8 mouse cellular contexts compared by ENCODE assay signal in the genomic region with DNA sequence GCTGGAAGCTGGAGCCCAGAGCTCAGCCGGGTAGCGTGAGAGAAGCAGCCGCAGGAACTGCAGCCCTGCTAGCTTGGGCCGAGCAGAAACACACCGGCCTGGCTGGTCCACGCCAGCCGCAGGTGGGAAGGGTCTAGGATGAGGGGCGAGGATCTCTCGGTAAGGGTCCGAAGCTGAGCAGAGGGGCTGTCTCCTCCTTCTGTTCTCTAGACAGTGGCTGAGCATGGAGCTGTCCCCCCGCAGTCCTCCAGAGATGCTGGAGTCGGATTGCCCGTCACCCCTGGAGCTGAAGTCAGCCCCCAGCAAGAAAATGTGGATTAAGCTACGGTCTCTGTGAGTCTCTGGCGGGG. TPM values are rescaled to one million over a fixed set of nuclear protein-coding genes. Genes with fewer than 3 reads are reported as not detected.
A peak's percentile ranks its signal among the peaks of the same experiment; 100 is the strongest.
DNase-seq lines count a peak whose midpoint lies in the region; ATAC-seq and TF ChIP-seq lines count a peak whose summit lies in the region.

No protein-coding gene starts in this region.

- no peaks in the 10 kb centered on the region for H3K9me3 ChIP-seq in embryonic facial prominence, embryonic 15.5 days (replicated peaks)
- H3K9me3 ChIP-seq in intestine, embryonic 14.5 days (ENCODE audit: control insufficient read depth, low read length): no peaks in the 10 kb centered on the region
- no peaks in the 10 kb centered on the region for H3K9me3 ChIP-seq in neural tube, embryonic 12.5 days

- peak overlapping the region; percentile 96 for H3K4me2 ChIP-seq in embryonic facial prominence, embryonic 15.5 days (replicated peaks)
- peak overlapping the region; percentile 95 for H3K4me2 ChIP-seq in intestine, embryonic 14.5 days (ENCODE audit: low read length)
- peak overlapping the region; percentile 96 for H3K4me2 ChIP-seq in neural tube, embryonic 12.5 days (replicated peaks)

- no peak for TF ChIP-seq CTCF in left cerebral cortex, adult 2 months (IDR thresholded peaks at IDR 0.05)

- peaks cover 20% of the 10 kb centered on the region; the same call in 1 of the 2 replicates for H3K4me1 ChIP-seq in embryonic facial prominence, embryonic 15.5 days
- H3K4me1 ChIP-seq in intestine, embryonic 14.5 days (replicated peaks; ENCODE audit: control insufficient read depth, insufficient read depth, low read length): 0 out of 2 replicates have a peak, but pooled peaks cover 2% of the 10 kb centered on the region
- H3K4me1 ChIP-seq in neural tube, embryonic 12.5 days: peaks cover 28% of the 10 kb centered on the region

- H3K27me3 ChIP-seq in embryonic facial prominence, embryonic 15.5 days: peaks cover 22% of the 10 kb centered on the region
- H3K27me3 ChIP-seq in intestine, embryonic 14.5 days (replicated peaks; ENCODE audit: control insufficient read depth, insufficient read depth, low read length): peaks cover 31% of the 10 kb centered on the region
- H3K27me3 ChIP-seq in neural tube, embryonic 12.5 days (replicated peaks): peaks cover 4% of the 10 kb centered on the region

- H3K9ac ChIP-seq in embryonic facial prominence, embryonic 15.5 days: peak overlapping the region; percentile 44
- peak overlapping the region; percentile 53 for H3K9ac ChIP-seq in intestine, embryonic 14.5 days (ENCODE audit: low read length)
- peak overlapping the region; percentile 78 for H3K9ac ChIP-seq in neural tube, embryonic 12.5 days

- DNase-seq in left cerebral cortex, adult 2 months (ENCODE audit: extremely low spot score in 1 of 2, low spot score in 2 of 2): no peak
- DNase-seq in left cerebral cortex, postnatal 25 days (ENCODE audit: low spot score in 2 of 2): no peak
- DNase-seq in intestine, embryonic 14.5 days (ENCODE audit: low spot score): no peak
- no peak for DNase-seq in spleen, postnatal 4 days (ENCODE audit: low spot score in 2 of 2)
- DNase-seq in retina, embryonic 14.5 days (ENCODE audit: low spot score): no peak
- DNase-seq in testis, postnatal 14 days (ENCODE audit: low spot score): no peak

- H3K27ac ChIP-seq in left cerebral cortex, adult 2 months: peak overlapping the region; percentile 91
- H3K27ac ChIP-seq in embryonic facial prominence, embryonic 15.5 days (replicated peaks): 0 out of 2 replicates have a peak overlapping the region, but pooled peaks have one; percentile 22
- H3K27ac ChIP-seq in intestine, embryonic 14.5 days (ENCODE audit: low read depth): no peak overlapping the region
- peak overlapping the region; percentile 59 for H3K27ac ChIP-seq in neural tube, embryonic 12.5 days

- intact Hi-C loops in left cerebral cortex, adult 2 months (cut with DNase I): loop anchor here (2.0 kb wide), 1 partner anchor 34 kb away; no protein-coding TSS in a partner anchor
- intact Hi-C loops in left cerebral cortex, postnatal 25 days (cut with DNase I): no loop called here

- WGBS in embryonic facial prominence, embryonic 15.5 days: 1% methylated on average over 13 of the region's 15 CpGs
- WGBS in intestine, embryonic 14.5 days: 0% methylated on average over 15 of the region's 15 CpGs
- WGBS in neural tube, embryonic 12.5 days: 1% methylated on average over 15 of the region's 15 CpGs

- peak; percentile 35; the same call in 1 of the 2 replicates for ATAC-seq in embryonic facial prominence, embryonic 15.5 days (ENCODE audit: insufficient number of reproducible peaks, low FRiP score, low TSS enrichment, low read depth)
- peak; percentile 70 for ATAC-seq in intestine, embryonic 14.5 days (replicated peaks; ENCODE audit: low FRiP score, low TSS enrichment, low read depth)
- peak; percentile 73; the same call in 1 of the 2 replicates for ATAC-seq in neural tube, embryonic 12.5 days (ENCODE audit: low FRiP score, low read depth)

- H3K4me3 ChIP-seq in left cerebral cortex, adult 2 months: peak overlapping the region; percentile 80
- peak overlapping the region; percentile 57 for H3K4me3 ChIP-seq in embryonic facial prominence, embryonic 15.5 days (replicated peaks)
- H3K4me3 ChIP-seq in intestine, embryonic 14.5 days (ENCODE audit: low read depth, low read length): peak overlapping the region; percentile 45
- peak overlapping the region; percentile 66 for H3K4me3 ChIP-seq in neural tube, embryonic 12.5 days

- H3K36me3 ChIP-seq in embryonic facial prominence, embryonic 15.5 days: no peaks in the 10 kb centered on the region
- no peaks in the 10 kb centered on the region for H3K36me3 ChIP-seq in intestine, embryonic 14.5 days (ENCODE audit: control insufficient read depth, insufficient read depth, low read length)
- H3K36me3 ChIP-seq in neural tube, embryonic 12.5 days: no peaks in the 10 kb centered on the region

RNA-seq across cellular contexts. Expression of a gene that starts 0.4 kb away (rescaled TPM):
- 100 to 1,000 TPM; 138 to 175 TPM for total RNA-seq in left cerebral cortex, adult 2 months (2021)
- total RNA-seq in left cerebral cortex, postnatal 25 days (2021): 100 to 1,000 TPM; 124 to 227 TPM
- 7.1 TPM in 2 replicates for polyA plus RNA-seq in embryonic facial prominence, embryonic 15.5 days (2015; fragmentation: Nextera tagmentation; extraction: Ambion mirVana)
- polyA plus RNA-seq in intestine, embryonic 14.5 days (2014; fragmentation: Nextera tagmentation; extraction: Ambion mirVana): 6.8 and 7.1 TPM in 2 replicates
- 51.1 and 53.7 TPM in 2 replicates for polyA plus RNA-seq in neural tube, embryonic 12.5 days (2016; fragmentation: Nextera tagmentation; extraction: Ambion mirVana)

RNA-seq across cellular contexts. Expression of a gene that starts 34.6 kb away (rescaled TPM):
- 100 to 1,000 TPM; 140 to 150 TPM for total RNA-seq in left cerebral cortex, adult 2 months (2021)
- 100 to 1,000 TPM; 155 to 157 TPM for total RNA-seq in left cerebral cortex, postnatal 25 days (2021)
- polyA plus RNA-seq in embryonic facial prominence, embryonic 15.5 days (2015; fragmentation: Nextera tagmentation; extraction: Ambion mirVana): 13.8 and 15.9 TPM in 2 replicates
- 11.6 and 12.3 TPM in 2 replicates for polyA plus RNA-seq in intestine, embryonic 14.5 days (2014; fragmentation: Nextera tagmentation; extraction: Ambion mirVana)
- 53.1 and 55.5 TPM in 2 replicates for polyA plus RNA-seq in neural tube, embryonic 12.5 days (2016; fragmentation: Nextera tagmentation; extraction: Ambion mirVana)

RNA-seq across cellular contexts. Expression of a gene that starts 49.6 kb away (rescaled TPM):
- total RNA-seq in left cerebral cortex, adult 2 months (2021): 1 to 10 TPM; 8.3 to 9.2 TPM
- total RNA-seq in left cerebral cortex, postnatal 25 days (2021): 10 to 100 TPM; 10.6 to 11.5 TPM
- polyA plus RNA-seq in embryonic facial prominence, embryonic 15.5 days (2015; fragmentation: Nextera tagmentation; extraction: Ambion mirVana): 3.9 and 4.9 TPM in 2 replicates
- polyA plus RNA-seq in intestine, embryonic 14.5 days (2014; fragmentation: Nextera tagmentation; extraction: Ambion mirVana): 3.2 TPM in 2 replicates
- polyA plus RNA-seq in neural tube, embryonic 12.5 days (2016; fragmentation: Nextera tagmentation; extraction: Ambion mirVana): 1.7 and 1.8 TPM in 2 replicates

RNA-seq across cellular contexts. Expression of a gene that starts 55.0 kb away (rescaled TPM):
- total RNA-seq in left cerebral cortex, adult 2 months (2021): not detected
- total RNA-seq in left cerebral cortex, postnatal 25 days (2021): not detected
- not detected in 2 replicates for polyA plus RNA-seq in embryonic facial prominence, embryonic 15.5 days (2015; fragmentation: Nextera tagmentation; extraction: Ambion mirVana)
- polyA plus RNA-seq in intestine, embryonic 14.5 days (2014; fragmentation: Nextera tagmentation; extraction: Ambion mirVana): not detected in 2 replicates
- 0.38 TPM in 1 of 2 replicates, not detected in the other for polyA plus RNA-seq in neural tube, embryonic 12.5 days (2016; fragmentation: Nextera tagmentation; extraction: Ambion mirVana)
